Mouse (Mus musculus) kidney, adult 2 months (tissue): ENCODE data around the gene Gm9918.
"Not testable (repeated sequence)": the region's sequence is repeated elsewhere in the genome, so short reads cannot be mapped to it uniquely, and the experiment has no call there.

Source experiments
- CTCF ChIP-seq: fragments of 200-500 bp; conservative IDR thresholded peaks from 2 replicates; pipeline ENCODE4 v1.5.1; 2011; ENCODE audit warnings: low read depth, mild to moderate bottlenecking, control low read depth, low read length, moderate library complexity, mixed read lengths; ENCODE audit not compliant: insufficient read depth, insufficient read length
- POLR2A ChIP-seq: fragments of 200-500 bp; IDR thresholded peaks from one replicate; pipeline ENCODE4 v1.6.1; 2011; ENCODE audit warnings: low read depth, low read length, control low read depth

- not testable (repeated sequence) for TF ChIP-seq CTCF, POLR2A
These were observed 44.7 kb upstream of the Gm9918 start for GRCm38 (mm10) chr15:102225619-102226018.
